Mouse (Mus musculus): ENCODE measurements at regions not wholly inside any gene's neighbourhood (a gene's known extent, or its start where the extent isn't known, plus 50 kb on each side); places are given as distances from the start of the nearest gene placed in this dataset.

DNA sequence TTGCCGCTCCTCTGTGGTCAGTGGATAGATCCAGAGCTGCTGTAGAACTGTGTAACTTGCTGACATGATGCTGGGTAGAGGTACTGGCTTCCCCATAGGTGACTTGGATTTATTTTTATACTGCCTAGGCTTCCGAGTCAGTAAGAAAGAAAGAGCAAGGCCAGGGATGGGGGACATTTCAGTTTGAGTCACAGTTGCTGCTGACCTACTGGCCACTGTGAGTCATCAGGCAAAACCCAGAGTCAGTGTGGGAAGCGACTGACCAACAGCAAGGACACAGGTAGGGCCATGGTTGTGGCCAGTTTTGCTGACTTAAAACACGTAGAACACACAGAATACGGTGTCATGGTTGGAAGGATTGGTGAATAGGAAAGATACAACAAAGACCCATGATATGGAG is 524.5 kb downstream of the Tbc1d22a start:
- TF ChIP-seq CTCF (IDR thresholded peaks at IDR 0.05; ENCODE audit: low read depth, low read length), result no peak
- TF ChIP-seq GATA2 (IDR thresholded peaks at IDR 0.05; ENCODE audit: borderline replicate concordance, low read depth, low read length), result no peak
- TF ChIP-seq GATA1 (IDR thresholded peaks at IDR 0.05; ENCODE audit: borderline replicate concordance, low read length), result no peak
- TF ChIP-seq TAL1 (conservative IDR thresholded peaks at IDR 0.05; ENCODE audit: low read depth, low read length), result no peak
- no peak for TF ChIP-seq POLR2AphosphoS5 (IDR thresholded peaks at IDR 0.05; ENCODE audit: insufficient replicate concordance, low read depth, low read length)
- H3K9me3 ChIP-seq (replicated peaks), result peaks cover 60% of the 10 kb centered on the region
- no peak for DNase-seq (ENCODE audit: low spot score)

DNA sequence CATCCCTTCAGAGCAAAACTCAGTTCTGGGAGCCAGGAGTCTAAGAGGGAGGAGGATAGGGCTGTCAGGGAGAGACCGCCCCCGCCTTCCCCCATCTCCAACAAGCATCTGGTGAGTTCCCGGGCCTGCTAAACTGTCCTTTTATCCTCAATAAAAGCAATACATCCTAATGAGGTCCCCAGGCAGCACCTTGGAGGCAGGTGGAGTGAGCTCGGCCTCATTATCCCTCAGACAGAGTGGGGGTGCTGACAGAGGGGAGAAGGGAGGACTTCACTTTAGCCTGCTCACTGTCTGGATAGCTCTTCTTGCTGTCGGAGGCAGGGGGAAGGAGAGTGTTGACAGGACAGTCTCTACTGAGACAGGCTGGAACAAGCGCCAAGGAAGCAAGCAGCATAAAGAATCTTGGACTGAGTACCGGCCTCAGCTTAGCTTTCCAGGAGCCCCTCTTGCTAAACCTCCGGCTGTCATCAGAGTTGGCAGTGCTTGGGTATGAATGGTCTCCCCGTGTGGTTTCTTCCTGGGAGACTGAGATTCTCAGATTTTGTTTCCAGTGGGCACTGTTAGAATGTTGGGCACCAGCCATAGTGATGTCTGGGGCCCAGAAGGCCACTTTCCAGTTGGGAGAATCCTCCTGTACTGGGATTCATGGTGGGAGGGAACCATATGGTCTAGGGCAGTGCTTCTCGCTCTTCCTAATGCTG is 537.3 kb downstream of the Tbc1d22a start:
- Histone ChIP-seq H3K4me3 (ENCODE audit: low read depth, low read length) (no peak overlapping the region), H3K36me3 (replicated peaks) (no peaks in the 10 kb centered on the region), H3K9me3 (replicated peaks) (peaks cover 61% of the 10 kb centered on the region), H3K4me1 (ENCODE audit: insufficient read depth, low read depth, low read length) (no peaks in the 10 kb centered on the region), H3K27me3 (ENCODE audit: insufficient read depth, low read length) (no peaks in the 10 kb centered on the region)
- no peak for TF ChIP-seq CTCF (IDR thresholded peaks at IDR 0.05; ENCODE audit: low read depth, low read length)
- no peak for TF ChIP-seq TAL1 (conservative IDR thresholded peaks at IDR 0.05; ENCODE audit: low read depth, low read length)
- TF ChIP-seq GATA2 (IDR thresholded peaks at IDR 0.05; ENCODE audit: borderline replicate concordance, low read depth, low read length), result no peak
- TF ChIP-seq POLR2AphosphoS5 (IDR thresholded peaks at IDR 0.05; ENCODE audit: insufficient replicate concordance, low read depth, low read length), result no peak
- no peak for TF ChIP-seq GATA1 (IDR thresholded peaks at IDR 0.05; ENCODE audit: borderline replicate concordance, low read length)
- DNase-seq (ENCODE audit: low spot score) (no peak), ATAC-seq (ENCODE audit: extremely low read depth, insufficient number of reproducible peaks, low FRiP score, poor library complexity, severe bottlenecking) (no peak)

More for the DNA sequence above, 524.5 kb downstream of the Tbc1d22a start:
- Histone ChIP-seq H3K4me3 (ENCODE audit: low read depth, low read length) (no peak overlapping the region), H3K27me3 (ENCODE audit: insufficient read depth, low read length) (no peaks in the 10 kb centered on the region), H3K4me1 (ENCODE audit: insufficient read depth, low read depth, low read length) (no peaks in the 10 kb centered on the region), H3K36me3 (replicated peaks) (no peaks in the 10 kb centered on the region)
- no peak for ATAC-seq (ENCODE audit: extremely low read depth, insufficient number of reproducible peaks, low FRiP score, poor library complexity, severe bottlenecking)

DNA sequence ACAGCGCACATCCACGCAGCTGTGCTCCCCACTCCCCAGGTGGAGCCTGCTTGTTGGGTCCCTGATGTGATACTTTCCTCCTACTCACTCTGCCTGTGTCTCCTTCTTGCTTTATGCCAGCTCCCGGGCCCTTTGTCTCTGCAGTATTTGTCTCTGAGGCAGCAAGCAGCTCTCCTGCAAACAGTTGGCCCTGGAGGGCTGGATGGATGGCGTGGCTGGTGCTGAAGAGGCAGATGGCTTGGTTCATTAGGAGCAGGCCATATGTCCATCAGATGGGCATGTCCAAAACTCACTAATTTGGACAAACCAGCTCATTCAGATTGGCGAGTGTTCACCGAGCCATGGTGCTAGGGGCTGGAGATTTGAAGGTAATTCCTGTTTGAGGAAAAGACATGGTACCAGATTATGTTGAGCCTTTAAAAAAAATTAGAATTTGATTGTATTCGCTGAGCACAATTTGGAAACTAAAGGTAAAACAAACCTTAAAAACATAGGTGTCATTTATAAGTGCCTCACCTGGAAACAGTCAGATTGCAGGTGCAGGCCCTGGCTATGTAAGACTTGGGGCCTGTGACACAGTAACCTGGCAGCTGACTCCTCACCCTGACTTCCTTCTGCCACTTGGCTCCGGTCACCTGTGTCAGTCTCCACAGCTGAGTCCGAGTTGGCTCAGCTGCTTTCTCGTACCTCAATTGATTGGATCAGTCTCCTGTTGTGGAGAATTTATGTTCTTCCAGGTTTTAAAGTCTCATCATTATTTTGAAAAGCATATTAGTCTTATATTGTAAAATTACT is 549.5 kb downstream of the Tbc1d22a start:
- ATAC-seq (ENCODE audit: extremely low read depth, insufficient number of reproducible peaks, low FRiP score, poor library complexity, severe bottlenecking) (no peak), DNase-seq (ENCODE audit: low spot score) (no peak)
- no peak overlapping the region for H3K4me3 ChIP-seq (ENCODE audit: low read depth, low read length)
- no peaks in the 10 kb centered on the region for H3K27me3 ChIP-seq (ENCODE audit: insufficient read depth, low read length)
- H3K36me3 ChIP-seq (replicated peaks), result no peaks in the 10 kb centered on the region
- H3K9me3 ChIP-seq (replicated peaks), result peaks cover 55% of the 10 kb centered on the region
- TF ChIP-seq TAL1 (conservative IDR thresholded peaks at IDR 0.05; ENCODE audit: low read depth, low read length) (no peak), POLR2AphosphoS5 (IDR thresholded peaks at IDR 0.05; ENCODE audit: insufficient replicate concordance, low read depth, low read length) (no peak), CTCF (IDR thresholded peaks at IDR 0.05; ENCODE audit: low read depth, low read length) (no peak), GATA1 (IDR thresholded peaks at IDR 0.05; ENCODE audit: borderline replicate concordance, low read length) (no peak), GATA2 (IDR thresholded peaks at IDR 0.05; ENCODE audit: borderline replicate concordance, low read depth, low read length) (no peak)
- H3K4me1 ChIP-seq (ENCODE audit: insufficient read depth, low read depth, low read length), result no peaks in the 10 kb centered on the region

DNA sequence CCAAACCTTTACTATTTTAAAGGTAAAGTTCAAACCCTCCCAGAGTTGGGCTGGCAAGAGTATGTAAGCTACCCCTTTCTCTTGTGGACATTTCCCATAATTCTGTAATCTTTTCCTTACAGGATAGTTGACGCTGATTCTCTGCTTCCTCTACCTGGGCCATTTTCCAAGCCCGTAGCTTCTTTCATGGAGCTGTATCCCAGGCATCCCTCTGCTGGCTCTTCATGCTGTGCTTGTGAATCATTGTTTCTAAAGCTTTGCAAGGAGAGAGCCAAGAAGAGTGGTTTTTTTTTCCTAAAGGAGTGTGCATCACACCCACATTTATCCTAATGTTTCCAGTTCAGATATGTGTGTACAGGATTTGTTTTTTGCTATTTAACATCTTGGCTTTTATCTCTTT is 553.4 kb downstream of the Tbc1d22a start:
- no peaks in the 10 kb centered on the region for H3K4me1 ChIP-seq (ENCODE audit: insufficient read depth, low read depth, low read length)
- no peak overlapping the region for H3K4me3 ChIP-seq (ENCODE audit: low read depth, low read length)
- no peaks in the 10 kb centered on the region for H3K27me3 ChIP-seq (ENCODE audit: insufficient read depth, low read length)
- no peak for TF ChIP-seq GATA2 (IDR thresholded peaks at IDR 0.05; ENCODE audit: borderline replicate concordance, low read depth, low read length)
- no peak for TF ChIP-seq GATA1 (IDR thresholded peaks at IDR 0.05; ENCODE audit: borderline replicate concordance, low read length)
- no peak for TF ChIP-seq TAL1 (conservative IDR thresholded peaks at IDR 0.05; ENCODE audit: low read depth, low read length)
- no peak for TF ChIP-seq POLR2AphosphoS5 (IDR thresholded peaks at IDR 0.05; ENCODE audit: insufficient replicate concordance, low read depth, low read length)
- H3K36me3 ChIP-seq (replicated peaks), result no peaks in the 10 kb centered on the region
- no peak for DNase-seq (ENCODE audit: low spot score)
- H3K9me3 ChIP-seq (replicated peaks), result peaks cover 73% of the 10 kb centered on the region
- no peak for ATAC-seq (ENCODE audit: extremely low read depth, insufficient number of reproducible peaks, low FRiP score, poor library complexity, severe bottlenecking)

DNA sequence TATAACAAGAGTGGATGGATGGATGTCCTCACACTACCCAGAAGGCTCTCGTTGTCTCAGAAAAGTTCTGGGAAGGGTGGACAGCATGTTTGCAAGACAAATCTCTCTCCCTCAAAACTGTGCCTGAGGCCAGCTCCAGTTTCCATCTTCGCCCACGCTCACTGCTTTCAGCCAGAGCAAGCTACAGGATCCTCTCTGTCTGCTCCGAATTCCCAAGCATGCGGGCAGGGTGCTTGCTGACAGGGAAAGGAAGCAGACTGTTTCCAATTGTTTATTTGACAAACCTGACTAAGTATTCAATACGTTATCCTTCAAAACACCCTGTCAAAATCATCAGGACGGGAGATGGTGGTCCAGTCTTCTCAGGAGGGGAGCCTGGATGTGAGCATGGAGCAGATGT is 558.8 kb downstream of the Tbc1d22a start:
- H3K4me3 ChIP-seq (ENCODE audit: low read depth, low read length), result no peak overlapping the region
- H3K27me3 ChIP-seq (ENCODE audit: insufficient read depth, low read length), result no peaks in the 10 kb centered on the region
- ATAC-seq (ENCODE audit: extremely low read depth, insufficient number of reproducible peaks, low FRiP score, poor library complexity, severe bottlenecking) (no peak), DNase-seq (ENCODE audit: low spot score) (no peak)
- no peaks in the 10 kb centered on the region for H3K36me3 ChIP-seq (replicated peaks)
- H3K4me1 ChIP-seq (ENCODE audit: insufficient read depth, low read depth, low read length), result no peaks in the 10 kb centered on the region
- TF ChIP-seq CTCF (IDR thresholded peaks at IDR 0.05; ENCODE audit: low read depth, low read length) (no peak), TAL1 (conservative IDR thresholded peaks at IDR 0.05; ENCODE audit: low read depth, low read length) (no peak)
- H3K9me3 ChIP-seq (replicated peaks), result peaks cover 73% of the 10 kb centered on the region

DNA sequence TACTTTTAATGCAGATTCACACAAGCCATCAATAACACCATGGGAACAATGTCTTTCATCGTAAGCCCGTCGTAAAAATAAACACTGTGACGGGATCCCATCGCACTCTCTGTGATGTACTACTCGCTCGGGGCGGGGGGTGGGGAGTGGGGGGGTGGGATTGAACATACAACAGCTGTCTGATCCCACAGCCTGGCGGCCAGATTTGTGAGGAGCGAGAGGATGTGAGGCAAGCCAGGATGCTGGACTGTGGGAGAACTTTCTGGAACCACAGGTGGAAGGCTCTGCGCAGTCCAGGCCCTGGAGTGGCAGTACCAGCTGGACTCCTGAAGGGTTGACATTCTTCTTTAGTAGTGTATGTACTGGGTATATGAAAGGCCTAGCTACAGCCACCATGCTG is 563.7 kb downstream of the Tbc1d22a start:
- DNase-seq (ENCODE audit: low spot score), result no peak
- ATAC-seq (ENCODE audit: extremely low read depth, insufficient number of reproducible peaks, low FRiP score, poor library complexity, severe bottlenecking), result no peak
- no peak for TF ChIP-seq GATA2 (IDR thresholded peaks at IDR 0.05; ENCODE audit: borderline replicate concordance, low read depth, low read length)
- no peak for TF ChIP-seq POLR2AphosphoS5 (IDR thresholded peaks at IDR 0.05; ENCODE audit: insufficient replicate concordance, low read depth, low read length)

More for the DNA sequence above, 563.7 kb downstream of the Tbc1d22a start:
- Histone ChIP-seq H3K9me3 (replicated peaks) (peaks cover 78% of the 10 kb centered on the region), H3K4me1 (ENCODE audit: insufficient read depth, low read depth, low read length) (no peaks in the 10 kb centered on the region), H3K27me3 (ENCODE audit: insufficient read depth, low read length) (no peaks in the 10 kb centered on the region), H3K36me3 (replicated peaks) (no peaks in the 10 kb centered on the region), H3K4me3 (ENCODE audit: low read depth, low read length) (no peak overlapping the region)
